Comparison of ENCODE assay signal across 12 mouse cellular contexts in the genomic region with DNA sequence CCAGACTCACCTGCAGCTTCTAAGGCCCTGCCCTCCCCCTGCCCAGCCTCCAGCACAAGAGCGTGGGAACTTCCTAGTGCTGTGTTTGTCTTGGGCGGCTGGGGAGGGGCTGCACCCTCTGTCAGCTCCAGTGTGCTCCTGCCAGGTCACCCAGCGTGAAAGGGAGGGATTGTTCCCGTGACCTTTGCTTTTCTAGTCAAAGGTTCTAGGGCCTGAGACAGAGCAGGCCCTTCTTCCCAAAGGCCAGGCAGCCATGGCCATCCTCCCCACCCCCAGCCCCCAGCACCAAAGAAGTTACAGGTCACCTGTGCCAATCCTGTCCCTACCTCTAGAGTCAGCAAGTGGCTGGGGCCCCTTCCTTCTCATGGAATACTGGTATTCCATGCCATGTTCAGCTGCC.
DNase-seq lines count a peak whose midpoint lies in the region; ATAC-seq and TF ChIP-seq lines count a peak whose summit lies in the region.
"Had no signal": no experiment of that assay in that cellular context is flagged by ENCODE, and none has a peak within 500 bp of the region (broad histone marks: within the 10 kb centered on the region; RNA-seq: fewer than 3 reads in every experiment).

No protein-coding gene starts in this region.

- ATAC-seq in forebrain, embryonic 15.5 days (replicated peaks), result no peak
- peak; percentile 81 for ATAC-seq in kidney, embryonic 16.5 days (ENCODE audit: low FRiP score, low TSS enrichment)
- ATAC-seq in stomach, embryonic 16.5 days (ENCODE audit: insufficient read depth, low FRiP score), result peak; percentile 77
- ATAC-seq: forebrain, postnatal 0 days; midbrain, embryonic 15.5 days had no signal

- H3K27ac ChIP-seq in forebrain, embryonic 10.5 days, result peak overlapping the region; percentile 67
- no peak overlapping the region for H3K27ac ChIP-seq in forebrain, embryonic 15.5 days (replicated peaks)
- peak overlapping the region; percentile 81; the same call in 1 of the 2 replicates for H3K27ac ChIP-seq in kidney, embryonic 16.5 days (ENCODE audit: low read length)
- no peak overlapping the region for H3K27ac ChIP-seq in stomach, embryonic 16.5 days (ENCODE audit: low read length)
- no peak overlapping the region for H3K27ac ChIP-seq in gastrocnemius, adult 2 months
- H3K27ac ChIP-seq: midbrain, embryonic 15.5 days had no signal

- no peak overlapping the region for H3K4me3 ChIP-seq in forebrain, embryonic 10.5 days
- H3K4me3 ChIP-seq in forebrain, embryonic 15.5 days, result no peak overlapping the region
- H3K4me3 ChIP-seq in kidney, embryonic 16.5 days (ENCODE audit: low read length), result no peak overlapping the region
- H3K4me3 ChIP-seq in stomach, embryonic 16.5 days (replicated peaks; ENCODE audit: low read length), result no peak overlapping the region
- H3K4me3 ChIP-seq in gastrocnemius, adult 2 months, result no peak overlapping the region
- H3K4me3 ChIP-seq: midbrain, embryonic 15.5 days had no signal

- 21% methylated on average over 4 of the region's 4 CpGs for WGBS in forebrain, embryonic 10.5 days
- 48% methylated on average over 4 of the region's 4 CpGs for WGBS in forebrain, embryonic 15.5 days
- 9% methylated on average over 4 of the region's 4 CpGs for WGBS in kidney, embryonic 16.5 days
- 35% methylated on average over 4 of the region's 4 CpGs for WGBS in stomach, embryonic 16.5 days

- H3K9me3 ChIP-seq in forebrain, embryonic 10.5 days, result no peaks in the 10 kb centered on the region
- no peaks in the 10 kb centered on the region for H3K9me3 ChIP-seq in forebrain, embryonic 15.5 days
- no peaks in the 10 kb centered on the region for H3K9me3 ChIP-seq in kidney, embryonic 16.5 days (ENCODE audit: low read length)
- H3K9me3 ChIP-seq in stomach, embryonic 16.5 days (replicated peaks; ENCODE audit: control insufficient read depth, low read length), result no peaks in the 10 kb centered on the region
- H3K9me3 ChIP-seq: midbrain, embryonic 15.5 days had no signal

- no peak overlapping the region for H3K9ac ChIP-seq in forebrain, embryonic 15.5 days (replicated peaks)
- H3K9ac ChIP-seq in kidney, embryonic 16.5 days (replicated peaks; ENCODE audit: low read length), result no peak overlapping the region
- H3K9ac ChIP-seq in stomach, embryonic 16.5 days (ENCODE audit: low read length), result no peak overlapping the region
- H3K9ac ChIP-seq: forebrain, postnatal 0 days; midbrain, embryonic 15.5 days had no signal

- intact Hi-C loops in gastrocnemius, adult 2 months (cut with DNase I), result no loop called here

- H3K27me3 ChIP-seq in forebrain, embryonic 10.5 days (ENCODE audit: poor library complexity, severe bottlenecking), result peaks cover 6% of the 10 kb centered on the region; the same call in 1 of the 2 replicates
- H3K27me3 ChIP-seq in forebrain, embryonic 15.5 days, result no peaks in the 10 kb centered on the region
- H3K27me3 ChIP-seq in kidney, embryonic 16.5 days (ENCODE audit: insufficient read depth, low read length), result no peaks in the 10 kb centered on the region
- no peaks in the 10 kb centered on the region for H3K27me3 ChIP-seq in stomach, embryonic 16.5 days (ENCODE audit: control insufficient read depth, insufficient read depth, low read length)
- H3K27me3 ChIP-seq: midbrain, embryonic 15.5 days had no signal

- no peaks in the 10 kb centered on the region for H3K36me3 ChIP-seq in forebrain, embryonic 10.5 days (replicated peaks)
- H3K36me3 ChIP-seq in forebrain, embryonic 15.5 days, result no peaks in the 10 kb centered on the region
- H3K36me3 ChIP-seq in kidney, embryonic 16.5 days (ENCODE audit: insufficient read depth, low read length), result no peaks in the 10 kb centered on the region
- H3K36me3 ChIP-seq in stomach, embryonic 16.5 days (ENCODE audit: control insufficient read depth, insufficient read depth, low read length), result no peaks in the 10 kb centered on the region
- H3K36me3 ChIP-seq: midbrain, embryonic 15.5 days had no signal

- peaks cover 53% of the 10 kb centered on the region for H3K4me1 ChIP-seq in forebrain, embryonic 10.5 days
- peaks cover 3% of the 10 kb centered on the region; the same call in 1 of the 2 replicates for H3K4me1 ChIP-seq in forebrain, embryonic 15.5 days
- peaks cover 37% of the 10 kb centered on the region for H3K4me1 ChIP-seq in kidney, embryonic 16.5 days (ENCODE audit: insufficient read depth, low read length)
- 0 out of 2 replicates have a peak, but pooled peaks cover 8% of the 10 kb centered on the region for H3K4me1 ChIP-seq in stomach, embryonic 16.5 days (ENCODE audit: control insufficient read depth, insufficient read depth, low read length)

- no peak for DNase-seq in forebrain, embryonic 10.5 days (ENCODE audit: extremely low spot score, low spot score)
- peak; percentile 41 for DNase-seq in lung, postnatal 36 days
- no peak for DNase-seq in lung, postnatal 14 days
- no peak for DNase-seq in gastrocnemius, adult 2 months
- DNase-seq in layer of hippocampus, postnatal 10 days (ENCODE audit: low spot score in 2 of 2), result no peak
- DNase-seq: forebrain, postnatal 0 days; heart, adult 18-20 months; left cerebral cortex, postnatal 4 days had no signal

- H3K4me2 ChIP-seq in forebrain, embryonic 15.5 days (replicated peaks), result no peak overlapping the region
- no peak overlapping the region for H3K4me2 ChIP-seq in kidney, embryonic 16.5 days (replicated peaks; ENCODE audit: low read depth, low read length)
- H3K4me2 ChIP-seq in stomach, embryonic 16.5 days (ENCODE audit: low read depth, low read length), result no peak overlapping the region
- H3K4me2 ChIP-seq: midbrain, embryonic 15.5 days had no signal

- no peak for TF ChIP-seq CTCF in gastrocnemius, adult 2 months (IDR thresholded peaks at IDR 0.05)

Comparison
In these comparisons a context has a peak if more than half of its experiments do, and no peak if none do; other contexts are left out.
1. H3K27ac ChIP-seq: peak in forebrain, embryonic 10.5 days (single experiment) and kidney, embryonic 16.5 days (single experiment); none in forebrain, embryonic 15.5 days (single experiment), stomach, embryonic 16.5 days (single experiment) and gastrocnemius, adult 2 months (single experiment).